Mouse (Mus musculus): ENCODE measurements around the gene Mical3. TPM values are rescaled to one million over a fixed set of nuclear protein-coding genes. Genes with fewer than 3 reads are reported as not detected.

Mical3 gene
- polyA plus RNA-seq, 1 experiment from 2014 or later, result 4.5 TPM

DNA sequence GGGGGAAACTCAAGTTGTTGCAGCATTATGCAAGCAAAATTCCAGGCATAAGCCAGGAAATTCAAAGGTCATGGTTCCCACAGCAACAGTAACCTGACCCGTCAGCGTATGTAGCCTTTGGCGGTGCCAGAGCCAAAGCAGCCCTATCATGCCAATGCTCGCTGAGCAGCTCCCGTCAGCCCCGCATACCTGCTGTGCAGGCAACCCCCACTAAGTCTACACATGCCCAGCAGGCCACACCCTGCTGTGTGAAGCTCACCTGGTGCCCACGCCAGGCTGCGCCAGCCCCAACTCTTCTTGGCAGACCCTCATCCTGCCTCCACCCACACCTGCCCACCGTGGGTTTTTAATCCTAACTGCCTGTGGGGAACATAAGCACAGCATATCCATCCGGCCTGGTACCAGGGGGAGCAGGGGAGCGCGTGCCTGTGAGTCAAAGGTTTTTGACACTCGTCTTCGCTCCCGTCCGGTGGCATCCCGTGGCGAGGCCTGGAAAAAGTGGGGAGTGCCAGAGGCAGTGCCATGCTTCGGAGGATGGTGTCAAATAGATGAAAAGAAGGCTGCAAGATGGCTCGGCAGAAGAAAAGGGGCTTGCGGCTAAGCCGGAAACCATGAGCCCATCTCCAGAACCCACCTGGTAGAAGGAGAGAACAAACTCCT, 43.1 kb downstream of the Mical3 start:
- no peak overlapping the region for H3K4me2 ChIP-seq (replicated peaks; ENCODE audit: low read depth)
- WGBS, result 71% methylated on average over 22 of the region's 22 CpGs

GRCm38 (mm10) chr6:121087127-121087526, 43.7 kb downstream of the Mical3 start:
- Histone ChIP-seq H3K27me3 (replicated peaks; ENCODE audit: control insufficient read depth, insufficient read depth, low read length) (no peaks in the 10 kb centered on the region), H3K9ac (ENCODE audit: low read depth, low read length) (no peak overlapping the region), H3K36me3 (ENCODE audit: control insufficient read depth, insufficient read depth) (no peaks in the 10 kb centered on the region), H3K4me1 (replicated peaks; ENCODE audit: control insufficient read depth, insufficient read depth, low read length) (no peaks in the 10 kb centered on the region), H3K27ac (ENCODE audit: low read depth, low read length) (no peak overlapping the region), H3K4me3 (ENCODE audit: low read depth, low read length) (no peak overlapping the region), H3K9me3 (ENCODE audit: control insufficient read depth) (no peaks in the 10 kb centered on the region), H3K4me2 (replicated peaks; ENCODE audit: low read depth) (no peak overlapping the region)
- no peak for ATAC-seq
- TF ChIP-seq CTCF (IDR thresholded peaks at IDR 0.05; ENCODE audit: low read depth), result no peak
- 79% methylated on average over 10 of the region's 10 CpGs for WGBS

More for the DNA sequence above, 43.1 kb downstream of the Mical3 start:
- Histone ChIP-seq H3K36me3 (ENCODE audit: control insufficient read depth, insufficient read depth) (no peaks in the 10 kb centered on the region), H3K4me3 (ENCODE audit: low read depth, low read length) (no peak overlapping the region), H3K9ac (ENCODE audit: low read depth, low read length) (no peak overlapping the region), H3K27me3 (replicated peaks; ENCODE audit: control insufficient read depth, insufficient read depth, low read length) (no peaks in the 10 kb centered on the region), H3K9me3 (ENCODE audit: control insufficient read depth) (no peaks in the 10 kb centered on the region), H3K27ac (ENCODE audit: low read depth, low read length) (no peak overlapping the region), H3K4me1 (replicated peaks; ENCODE audit: control insufficient read depth, insufficient read depth, low read length) (no peaks in the 10 kb centered on the region)
- no peak for ATAC-seq
- TF ChIP-seq CTCF (IDR thresholded peaks at IDR 0.05; ENCODE audit: low read depth), result no peak

DNA sequence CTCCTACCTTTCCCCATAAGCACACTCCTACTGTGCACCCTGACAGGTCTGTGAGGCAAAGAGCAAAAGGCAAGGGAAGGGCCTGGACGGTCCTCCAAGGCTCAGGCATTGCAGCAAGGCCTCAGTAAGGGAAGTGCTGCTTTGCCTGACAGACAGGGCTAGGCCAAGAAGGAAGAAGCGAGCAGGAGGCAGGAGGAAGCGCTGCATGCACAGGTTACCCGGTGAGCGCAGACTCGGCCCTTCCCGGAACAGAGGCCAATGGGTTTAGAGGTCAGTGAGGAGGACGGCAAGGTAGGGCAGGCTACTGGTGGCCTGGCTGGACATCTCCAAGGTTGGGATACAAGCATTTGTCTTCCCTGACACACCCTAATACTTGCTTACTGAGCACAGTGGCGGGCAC, 44.6 kb downstream of the Mical3 start:
- H3K9ac ChIP-seq (ENCODE audit: low read depth, low read length), result no peak overlapping the region
- no peak overlapping the region for H3K4me3 ChIP-seq (ENCODE audit: low read depth, low read length)
- H3K27me3 ChIP-seq (replicated peaks; ENCODE audit: control insufficient read depth, insufficient read depth, low read length), result no peaks in the 10 kb centered on the region
- no peaks in the 10 kb centered on the region for H3K9me3 ChIP-seq (ENCODE audit: control insufficient read depth)
- H3K27ac ChIP-seq (ENCODE audit: low read depth, low read length), result no peak overlapping the region
- no peak for TF ChIP-seq CTCF (IDR thresholded peaks at IDR 0.05; ENCODE audit: low read depth)
- ATAC-seq, result no peak
- no peaks in the 10 kb centered on the region for H3K4me1 ChIP-seq (replicated peaks; ENCODE audit: control insufficient read depth, insufficient read depth, low read length)
- WGBS, result 81% methylated on average over 9 of the region's 9 CpGs
- H3K36me3 ChIP-seq (ENCODE audit: control insufficient read depth, insufficient read depth), result no peaks in the 10 kb centered on the region
- H3K4me2 ChIP-seq (replicated peaks; ENCODE audit: low read depth), result no peak overlapping the region

DNA sequence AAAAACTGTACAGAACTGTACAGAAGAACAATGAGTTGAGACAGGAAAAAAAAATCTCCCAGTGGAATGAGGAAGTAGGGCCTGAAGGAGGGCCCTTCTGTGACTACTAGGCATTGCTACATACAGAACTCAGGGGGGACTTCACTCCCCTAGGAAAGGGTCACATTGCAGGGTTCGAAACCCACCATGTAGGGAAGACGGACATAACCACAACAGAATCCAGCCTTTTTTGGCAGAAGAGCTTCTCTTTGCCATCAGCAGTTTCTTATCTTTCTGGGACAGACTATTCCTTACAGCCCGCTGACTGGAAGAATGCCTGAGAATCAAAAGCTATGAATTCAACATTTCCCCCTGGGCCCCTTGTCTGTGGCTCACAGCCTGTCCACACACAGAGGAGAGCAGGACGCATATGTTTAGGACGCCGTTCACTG, 46.7 kb downstream of the Mical3 start:
- Histone ChIP-seq H3K36me3 (ENCODE audit: control insufficient read depth, insufficient read depth) (no peaks in the 10 kb centered on the region), H3K4me3 (ENCODE audit: low read depth, low read length) (no peak overlapping the region), H3K27me3 (replicated peaks; ENCODE audit: control insufficient read depth, insufficient read depth, low read length) (no peaks in the 10 kb centered on the region), H3K4me1 (replicated peaks; ENCODE audit: control insufficient read depth, insufficient read depth, low read length) (no peaks in the 10 kb centered on the region), H3K4me2 (replicated peaks; ENCODE audit: low read depth) (no peak overlapping the region), H3K27ac (ENCODE audit: low read depth, low read length) (peak overlapping the region; percentile 41), H3K9me3 (ENCODE audit: control insufficient read depth) (no peaks in the 10 kb centered on the region), H3K9ac (ENCODE audit: low read depth, low read length) (no peak overlapping the region)
- 58% methylated on average over 6 of the region's 6 CpGs for WGBS
- no peak for TF ChIP-seq CTCF (IDR thresholded peaks at IDR 0.05; ENCODE audit: low read depth)
- ATAC-seq, result no peak

DNA sequence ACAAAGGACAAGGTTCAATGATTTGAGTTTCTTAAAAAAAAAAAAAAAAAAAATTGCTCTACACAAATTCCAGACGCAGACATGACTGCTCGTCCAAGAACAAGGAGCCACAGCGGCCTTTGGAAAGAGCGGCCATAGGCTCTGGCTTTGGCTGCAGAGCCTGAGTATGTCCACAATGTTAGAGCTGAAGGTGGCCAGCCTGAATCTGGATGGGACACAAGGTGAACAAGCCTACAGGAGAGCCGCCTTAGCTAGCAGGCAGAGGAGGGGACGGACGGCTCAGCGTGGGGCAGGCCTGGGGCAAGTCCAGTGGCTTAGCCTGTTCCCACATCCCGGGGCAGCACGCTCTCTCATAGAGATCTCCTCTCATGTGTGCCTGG, 48.7 kb downstream of the Mical3 start:
- Histone ChIP-seq H3K36me3 (ENCODE audit: control insufficient read depth, insufficient read depth) (no peaks in the 10 kb centered on the region; the same call in 1 of the 2 replicates), H3K4me2 (replicated peaks; ENCODE audit: low read depth) (no peak overlapping the region), H3K4me3 (ENCODE audit: low read depth, low read length) (no peak overlapping the region), H3K9me3 (ENCODE audit: control insufficient read depth) (no peaks in the 10 kb centered on the region), H3K27ac (ENCODE audit: low read depth, low read length) (no peak overlapping the region), H3K27me3 (replicated peaks; ENCODE audit: control insufficient read depth, insufficient read depth, low read length) (no peaks in the 10 kb centered on the region), H3K4me1 (replicated peaks; ENCODE audit: control insufficient read depth, insufficient read depth, low read length) (0 out of 2 replicates have a peak, but pooled peaks cover 2% of the 10 kb centered on the region), H3K9ac (ENCODE audit: low read depth, low read length) (no peak overlapping the region)
- WGBS, result 86% methylated on average over 10 of the region's 10 CpGs
- no peak for TF ChIP-seq CTCF (IDR thresholded peaks at IDR 0.05; ENCODE audit: low read depth)
- no peak for ATAC-seq

DNA sequence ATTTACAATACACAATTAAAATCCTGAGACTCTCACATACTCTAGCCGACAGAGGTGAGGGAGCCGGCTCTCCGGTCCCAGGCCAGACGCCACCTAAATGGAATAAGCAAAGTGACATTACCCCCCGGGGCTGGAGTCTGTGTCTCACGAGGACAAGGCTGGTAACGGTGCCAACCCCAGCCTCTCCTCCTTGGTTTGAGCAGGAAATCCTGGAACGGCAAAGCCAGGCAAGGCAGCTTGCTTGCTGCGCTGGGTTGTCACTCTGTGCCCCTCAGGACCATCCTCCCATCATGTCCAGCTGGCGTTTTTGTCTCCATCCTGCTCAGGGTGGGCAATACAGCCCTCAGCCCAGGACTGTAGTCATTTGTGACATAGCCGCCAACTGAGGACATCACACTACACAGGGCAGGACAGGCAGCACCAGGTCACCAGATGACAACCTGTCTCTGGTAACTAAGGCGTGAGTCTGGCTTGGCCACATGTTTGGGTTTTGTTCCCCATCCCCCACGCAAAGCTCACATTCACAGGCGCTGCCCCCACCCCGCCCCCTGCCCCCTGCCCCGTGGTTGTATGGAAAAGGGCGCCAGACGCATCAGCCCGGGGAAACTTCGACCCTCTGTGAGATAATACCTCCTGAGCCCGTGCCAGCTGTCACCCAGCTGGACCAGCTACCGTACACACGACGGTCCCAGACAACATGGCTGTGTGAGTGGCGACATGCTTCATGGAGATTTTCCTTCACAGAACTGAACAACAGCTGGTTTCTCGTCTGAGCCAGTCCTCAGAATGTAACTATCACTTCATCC, 49.3 kb downstream of the Mical3 start:
- H3K27me3 ChIP-seq (replicated peaks; ENCODE audit: control insufficient read depth, insufficient read depth, low read length), result no peaks in the 10 kb centered on the region
- no peak overlapping the region for H3K27ac ChIP-seq (ENCODE audit: low read depth, low read length)
- H3K4me2 ChIP-seq (replicated peaks; ENCODE audit: low read depth), result no peak overlapping the region
- 60% methylated on average over 26 of the region's 26 CpGs for WGBS
- H3K9me3 ChIP-seq (ENCODE audit: control insufficient read depth), result no peaks in the 10 kb centered on the region
- no peaks in the 10 kb centered on the region; the same call in 1 of the 2 replicates for H3K36me3 ChIP-seq (ENCODE audit: control insufficient read depth, insufficient read depth)
- no peak for TF ChIP-seq CTCF (IDR thresholded peaks at IDR 0.05; ENCODE audit: low read depth)
- H3K9ac ChIP-seq (ENCODE audit: low read depth, low read length), result no peak overlapping the region
- H3K4me1 ChIP-seq (replicated peaks; ENCODE audit: control insufficient read depth, insufficient read depth, low read length), result 0 out of 2 replicates have a peak, but pooled peaks cover 2% of the 10 kb centered on the region
- ATAC-seq, result no peak
- no peak overlapping the region for H3K4me3 ChIP-seq (ENCODE audit: low read depth, low read length)
